Mouse (Mus musculus) mammary gland, adult 2 months (tissue): ENCODE results near the gene Gm49403. TPM values are rescaled to one million over a fixed set of nuclear protein-coding genes. Genes with fewer than 3 reads are reported as not detected.

Source experiments
- polyA plus RNA-seq: library from polyadenylated mRNA; depleted of rRNA; stranded (reverse); fragments of >200 nt; gene quantifications from 2 replicates; pipeline ENCODE4 v1.2.3, GENCODE M21; 2012; ENCODE audit warnings: low replicate concordance; rRNA removed

Gm49403 gene
- polyA plus RNA-seq, result not detected in 2 replicates

DNA sequence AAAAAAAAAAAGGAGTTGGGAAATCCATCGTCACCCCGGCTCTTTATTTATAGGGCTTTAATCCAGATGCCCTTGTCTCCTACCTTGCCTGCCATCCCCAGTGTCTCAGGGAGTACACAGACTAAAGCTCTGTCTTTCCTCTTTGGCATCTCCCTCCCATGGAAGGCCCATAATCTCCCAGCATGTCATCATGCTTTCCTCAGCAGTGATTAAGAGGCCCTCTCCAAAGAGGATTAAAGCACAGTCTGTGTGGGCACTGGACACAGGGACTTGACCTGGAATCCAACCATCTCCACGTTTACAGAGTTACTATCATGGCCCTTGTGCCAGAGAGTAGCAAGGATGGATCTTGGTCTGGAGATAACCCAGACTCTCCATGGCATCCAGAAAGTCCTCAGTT, at the start of gene Gm49403, which contains the start of gene Lbhd1:
Gene Gm49403, plus strand, starts transcription at position 315 of the 400 bp plus-strand sequence.
Gene Lbhd1, plus strand, starts transcription at position 117 of the 400 bp plus-strand sequence.

DNA sequence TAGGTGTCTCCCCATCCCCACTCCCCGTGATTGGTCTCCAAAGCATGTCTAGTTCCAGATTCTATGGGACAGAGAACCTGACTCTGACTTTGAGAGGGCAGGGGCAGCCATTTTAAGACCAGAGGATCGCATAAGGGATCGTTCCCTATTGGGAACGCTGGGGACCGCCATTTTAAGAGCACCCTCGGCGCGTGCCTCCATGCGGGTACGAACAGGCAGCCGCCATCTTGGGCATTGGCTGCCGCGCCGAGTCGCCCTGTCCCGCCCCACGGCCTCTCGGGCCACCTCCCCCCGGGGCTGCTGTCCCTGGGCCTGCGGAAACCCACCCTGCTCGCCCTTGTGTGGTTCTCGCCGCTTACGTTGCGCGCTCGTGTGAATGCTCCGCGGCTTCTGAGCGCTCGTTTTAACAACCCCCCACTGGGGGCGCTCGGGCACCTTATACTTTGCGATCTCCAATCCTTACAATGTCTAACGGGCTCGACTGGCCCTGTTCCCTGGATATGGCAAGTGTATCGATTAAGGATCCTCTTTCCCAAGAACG, 46.4 kb upstream of the Gm49403 start, which contains the start of gene Bscl2:
Gene Bscl2, plus strand, starts transcription at position 217 of the 541 bp plus-strand sequence.

DNA sequence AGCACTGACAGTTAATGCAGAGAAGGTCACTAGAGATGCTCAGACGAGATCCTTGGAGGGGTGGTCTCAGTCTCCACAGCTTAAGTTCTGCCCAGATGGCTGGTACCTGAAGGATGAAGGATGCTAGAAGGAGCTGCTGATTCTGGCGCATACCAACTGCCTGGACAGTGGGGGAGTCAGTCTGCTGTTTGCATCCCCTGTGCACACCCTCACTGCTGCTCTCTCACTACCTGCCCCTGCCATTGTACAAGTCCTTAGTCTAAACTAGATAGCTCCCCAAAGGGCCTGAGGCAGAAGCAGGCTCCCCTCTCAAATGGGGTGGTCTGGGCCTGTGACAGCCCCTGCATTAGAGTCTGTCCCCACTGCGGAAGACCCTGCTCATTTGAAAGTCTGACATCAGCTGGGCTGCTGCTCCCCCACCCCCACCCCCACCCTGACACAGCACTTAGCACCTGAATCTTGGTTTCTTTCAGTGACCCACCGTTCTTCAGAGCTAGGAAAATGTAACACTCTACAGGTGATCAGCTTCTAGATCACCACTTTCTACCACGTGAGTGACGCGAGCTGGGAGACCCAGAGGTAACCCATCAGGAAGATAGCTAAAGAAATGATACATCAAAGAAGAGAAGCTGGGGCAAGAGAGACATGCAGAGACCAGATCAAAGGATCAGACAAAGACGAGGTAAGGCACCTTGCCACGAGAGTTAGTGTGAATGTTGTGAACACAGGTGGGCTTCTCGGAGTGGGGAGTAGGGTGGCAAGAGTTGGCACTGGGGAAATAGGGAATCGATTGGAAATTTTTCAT, 44.4 kb upstream of the Gm49403 start, which contains the start of gene Gng3:
Gene Gng3, minus strand, starts transcription at position 92 of the 805 bp plus-strand sequence.

DNA sequence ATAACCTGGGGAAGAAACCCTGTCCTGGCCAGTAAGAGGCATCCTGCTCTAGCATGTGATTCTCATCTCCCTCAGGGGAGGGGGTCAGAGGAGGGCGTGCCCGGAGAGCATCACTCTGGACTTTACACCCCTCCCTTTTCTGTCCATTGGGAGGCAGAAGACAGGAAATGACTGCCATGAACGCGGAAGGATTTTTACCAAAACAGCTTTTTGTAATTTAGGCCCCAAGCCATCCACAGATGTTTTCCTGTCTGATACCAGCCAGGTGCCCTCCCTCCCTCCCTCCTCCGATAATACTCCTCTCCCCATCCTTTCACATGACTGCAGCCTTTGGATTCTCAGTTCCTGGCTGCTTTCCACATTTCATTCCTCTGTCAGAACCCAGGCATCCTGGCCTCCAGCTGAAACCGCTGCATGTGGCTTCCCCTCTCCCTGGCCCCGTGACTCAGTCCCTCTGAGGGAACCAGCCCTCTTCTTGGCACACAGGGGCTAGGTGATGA, 33.3 kb upstream of the Gm49403 start, which contains the start of gene Lrrn4cl:
Gene Lrrn4cl, plus strand, starts transcription at position 367 of the 500 bp plus-strand sequence.

DNA sequence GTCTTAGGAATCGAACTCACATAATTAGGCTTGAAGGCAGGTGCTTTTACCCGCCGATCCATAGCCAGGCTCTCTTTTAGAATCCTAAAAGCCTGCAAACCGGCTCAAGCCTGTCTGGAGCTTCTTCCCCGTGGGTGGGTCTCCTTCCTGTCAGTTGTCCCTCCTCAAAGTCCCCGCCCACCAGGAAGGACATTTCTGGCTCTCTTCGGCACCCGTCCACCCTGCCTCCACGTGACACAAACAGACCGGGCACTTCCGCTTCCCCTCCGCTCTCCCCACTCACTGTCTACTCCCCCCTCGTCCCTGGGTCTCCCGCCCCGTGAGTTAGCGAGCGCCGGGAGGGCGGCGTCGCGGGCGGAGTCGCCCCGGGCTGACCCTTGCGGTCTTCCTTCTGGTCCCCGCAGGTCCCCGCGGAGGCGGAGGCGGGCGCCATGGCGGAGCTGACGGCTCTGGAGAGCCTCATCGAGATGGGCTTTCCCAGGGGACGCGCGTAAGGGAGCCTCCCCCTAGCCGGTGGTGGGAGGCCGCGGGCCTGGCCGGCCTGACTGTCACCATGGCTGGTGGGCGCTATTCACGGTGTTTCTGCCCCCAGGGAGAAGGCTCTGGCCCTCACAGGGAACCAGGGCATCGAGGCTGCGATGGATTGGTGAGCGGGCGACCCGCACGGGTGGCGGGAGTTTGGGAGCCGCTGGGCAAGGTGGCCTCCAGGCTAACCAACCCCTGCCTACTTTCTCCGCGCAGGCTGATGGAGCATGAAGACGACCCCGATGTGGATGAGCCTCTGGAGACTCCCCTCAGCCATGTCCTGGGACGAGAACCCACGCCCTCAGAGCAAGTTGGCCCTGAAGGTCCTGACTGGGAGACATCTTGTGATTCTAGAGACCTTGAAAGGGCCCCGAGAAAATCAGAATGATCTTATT, 12.2 kb upstream of the Gm49403 start, which contains the start of gene Ubxn1:
Gene Ubxn1, plus strand, starts transcription at position 230 of the 920 bp plus-strand sequence.

DNA sequence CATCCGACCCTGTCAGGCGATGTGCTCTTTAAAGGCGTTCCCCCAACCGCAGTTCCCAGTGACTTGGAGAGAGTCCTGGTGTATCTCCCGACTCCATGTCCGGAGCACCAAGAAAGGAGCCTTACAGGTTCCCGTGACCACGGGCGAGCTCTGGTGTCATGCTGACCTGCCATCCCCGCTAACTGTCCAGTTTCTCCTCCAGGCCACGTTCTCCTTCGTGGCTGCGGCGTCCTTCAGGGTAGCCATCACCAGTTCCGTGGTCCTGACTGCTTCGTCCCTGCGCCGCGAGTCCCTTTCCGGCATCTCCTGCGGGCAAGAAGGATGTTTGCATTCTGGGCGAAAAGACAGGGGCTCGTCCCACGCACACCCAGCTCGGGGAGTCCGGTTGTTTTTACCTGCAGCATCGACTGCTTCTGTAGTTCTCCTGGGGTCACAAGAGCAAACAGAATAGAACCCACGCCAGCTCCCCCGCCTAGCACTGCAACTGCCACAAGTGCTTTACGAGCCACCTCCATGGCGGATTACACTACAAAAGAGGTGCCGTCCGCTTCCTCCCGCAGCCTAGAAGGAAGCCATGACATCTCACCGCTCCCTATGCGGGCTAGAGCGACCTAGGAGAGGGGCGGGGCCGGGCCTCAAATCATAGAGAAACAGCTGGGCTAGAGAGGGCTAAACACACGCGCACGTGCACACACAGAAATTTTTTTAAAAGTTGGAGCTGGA, 3.3 kb upstream of the Gm49403 start, which contains the start of gene Uqcc3:
Gene Uqcc3, minus strand, starts transcription at position 613 of the 723 bp plus-strand sequence.

DNA sequence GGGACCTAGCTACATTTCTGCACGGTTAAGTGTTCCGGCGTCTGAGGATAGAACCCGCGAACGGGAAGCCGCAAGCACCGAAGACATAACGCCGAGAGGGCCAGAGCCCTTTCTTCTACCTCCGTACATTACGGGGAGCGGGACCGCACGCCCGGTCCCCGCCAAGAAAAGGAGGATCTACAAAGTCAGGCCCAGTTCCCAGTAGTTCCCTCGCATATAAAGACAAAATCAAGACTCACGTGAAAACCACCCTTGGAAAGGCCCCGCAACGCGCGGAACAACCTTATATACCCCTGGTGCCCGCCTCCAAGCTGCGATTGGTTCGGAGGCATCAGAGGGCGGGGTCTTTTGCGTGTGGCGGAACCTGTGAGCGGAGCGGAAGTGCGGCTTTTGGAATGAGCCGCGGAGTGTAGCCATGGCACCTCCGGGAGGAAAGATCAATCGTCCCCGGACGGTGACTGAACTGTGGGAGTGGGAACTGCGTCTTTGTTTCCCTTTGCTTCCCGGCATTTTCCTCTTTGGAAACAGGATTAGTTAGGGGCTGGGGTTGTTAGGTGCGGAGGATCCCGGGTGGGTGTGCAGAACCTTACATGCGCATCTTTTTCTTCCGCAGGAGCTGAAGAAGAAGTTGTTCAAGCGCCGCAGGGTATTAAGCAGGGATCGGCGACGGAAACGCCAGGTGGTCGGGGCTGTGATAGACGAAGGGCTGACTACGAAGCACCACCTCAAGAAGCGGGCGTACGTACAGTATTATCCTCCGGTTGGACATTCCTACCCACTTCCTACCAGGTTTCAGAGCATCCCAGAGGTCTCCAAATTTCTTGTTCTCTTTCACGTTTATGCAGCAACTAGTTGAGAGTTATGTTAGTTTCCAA, 5.0 kb downstream of the Gm49403 start, which contains the start of the genes 1810009A15Rik and Gm49416:
Gene 1810009A15Rik, plus strand, starts transcription at position 343 of the 875 bp plus-strand sequence.
Gene Gm49416, plus strand, starts transcription at position 416 of the 875 bp plus-strand sequence.

DNA sequence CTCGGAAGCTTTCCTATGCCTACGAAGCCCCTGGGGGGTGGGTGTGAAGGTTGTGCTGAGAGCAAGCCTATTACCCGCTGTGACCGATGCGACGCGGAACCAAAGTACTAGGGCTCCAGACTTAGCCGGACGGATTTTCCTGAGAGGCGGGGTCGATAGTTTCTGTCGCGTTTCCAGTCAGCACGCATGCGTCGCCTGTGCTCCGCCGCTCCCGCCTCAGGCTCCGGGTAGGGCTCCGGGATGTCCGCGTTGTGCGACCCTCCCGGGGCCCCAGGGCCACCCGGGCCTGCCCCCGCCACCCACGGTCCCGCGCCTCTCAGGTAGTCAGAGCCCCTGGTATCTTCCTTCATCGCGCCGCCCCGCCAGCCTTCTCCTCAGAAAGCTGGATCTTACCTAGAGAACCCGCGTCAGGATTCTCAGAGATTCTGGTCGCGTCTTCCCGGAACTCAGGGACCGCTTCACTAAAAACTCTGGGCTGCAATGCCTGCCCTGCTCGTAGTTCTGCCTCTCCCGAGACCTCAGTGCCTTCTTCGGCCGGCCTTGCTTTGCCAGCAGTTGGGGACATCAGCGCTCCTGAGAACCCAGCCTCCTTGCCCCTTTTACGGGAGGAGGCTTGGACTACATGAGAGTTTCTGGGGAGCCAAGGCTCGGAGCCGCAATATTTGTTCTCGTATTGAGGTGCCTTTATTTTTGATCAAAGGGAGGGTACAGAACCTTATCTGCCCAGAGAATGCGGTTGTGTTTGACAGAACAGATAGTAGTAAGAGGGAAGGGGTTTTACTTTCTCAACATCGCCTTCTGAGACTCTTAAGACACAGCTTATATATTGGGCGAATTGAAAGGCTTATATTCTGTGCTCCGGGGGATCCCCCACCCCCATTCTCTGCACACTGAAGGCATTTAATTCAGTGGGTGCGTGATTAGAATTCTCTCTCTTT, 9.4 kb downstream of the Gm49403 start, which contains the start of gene Ints5:
Gene Ints5, plus strand, starts transcription at position 177 of the 938 bp plus-strand sequence.

DNA sequence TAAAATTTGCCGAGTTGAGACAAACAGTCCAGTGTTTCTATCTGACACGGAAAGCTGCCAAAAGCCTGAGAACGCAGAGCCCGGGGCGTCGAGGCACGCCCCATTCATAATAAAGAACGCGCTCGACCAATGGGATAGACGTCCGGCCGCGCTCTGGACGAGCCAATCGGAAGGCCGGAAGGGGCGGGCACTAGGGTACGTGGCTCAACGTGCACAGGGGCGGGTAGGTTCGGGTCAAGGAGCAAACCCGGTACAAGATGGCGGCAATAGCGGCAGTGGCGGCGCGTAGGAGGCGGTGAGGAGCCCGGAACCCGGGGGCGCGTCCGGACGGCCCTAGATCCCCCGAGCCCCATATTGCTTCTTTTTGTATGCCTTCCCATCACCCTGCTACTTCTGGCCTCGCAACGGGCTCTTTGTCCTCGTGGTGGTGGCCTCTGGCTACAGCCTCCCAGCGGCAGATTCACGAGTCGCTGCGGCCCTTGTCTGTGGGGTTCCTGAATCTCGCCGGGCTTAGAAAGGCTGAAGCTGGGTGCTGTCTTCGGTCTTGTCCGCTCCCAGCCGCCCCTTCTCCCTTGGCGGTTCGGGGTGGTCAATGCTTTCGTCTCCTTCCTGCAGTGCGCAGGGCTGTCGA, 14.2 kb downstream of the Gm49403 start, which contains the start of gene Ganab:
Gene Ganab, plus strand, starts transcription at position 207 of the 631 bp plus-strand sequence.

DNA sequence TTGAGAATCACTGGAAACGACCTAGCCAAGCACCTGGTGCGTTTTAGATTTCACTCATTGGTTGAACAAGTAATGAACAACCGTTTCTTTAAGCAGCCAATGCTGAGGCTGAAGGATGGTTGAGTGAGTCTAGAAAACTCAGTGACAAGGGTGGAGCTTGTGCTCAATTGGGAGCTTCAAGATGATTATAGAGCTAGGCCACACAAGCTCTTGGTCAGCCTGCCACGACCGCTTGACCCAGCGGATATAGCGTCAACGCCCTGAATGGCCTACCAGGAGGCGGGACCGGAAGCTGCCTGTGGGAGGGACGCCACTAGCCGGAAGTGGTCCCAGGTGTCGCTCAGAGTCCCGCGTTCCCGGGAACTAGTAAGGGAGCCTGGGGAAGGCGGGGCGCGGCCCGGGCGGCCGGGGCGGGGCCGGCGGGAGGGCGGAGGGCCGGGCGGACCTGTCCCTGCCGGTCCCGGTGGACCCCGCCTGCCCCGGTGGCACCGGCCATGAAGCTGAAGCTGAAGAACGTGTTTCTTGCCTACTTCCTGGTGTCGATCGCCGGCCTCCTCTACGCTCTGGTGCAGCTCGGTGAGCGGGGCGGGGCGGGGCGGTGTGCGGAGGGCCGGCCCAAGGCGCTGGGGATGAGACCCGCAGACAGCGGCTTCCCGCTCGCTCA, 36.5 kb downstream of the Gm49403 start, which contains the start of gene B3gat3:
Gene B3gat3, plus strand, starts transcription at position 302 of the 664 bp plus-strand sequence.

DNA sequence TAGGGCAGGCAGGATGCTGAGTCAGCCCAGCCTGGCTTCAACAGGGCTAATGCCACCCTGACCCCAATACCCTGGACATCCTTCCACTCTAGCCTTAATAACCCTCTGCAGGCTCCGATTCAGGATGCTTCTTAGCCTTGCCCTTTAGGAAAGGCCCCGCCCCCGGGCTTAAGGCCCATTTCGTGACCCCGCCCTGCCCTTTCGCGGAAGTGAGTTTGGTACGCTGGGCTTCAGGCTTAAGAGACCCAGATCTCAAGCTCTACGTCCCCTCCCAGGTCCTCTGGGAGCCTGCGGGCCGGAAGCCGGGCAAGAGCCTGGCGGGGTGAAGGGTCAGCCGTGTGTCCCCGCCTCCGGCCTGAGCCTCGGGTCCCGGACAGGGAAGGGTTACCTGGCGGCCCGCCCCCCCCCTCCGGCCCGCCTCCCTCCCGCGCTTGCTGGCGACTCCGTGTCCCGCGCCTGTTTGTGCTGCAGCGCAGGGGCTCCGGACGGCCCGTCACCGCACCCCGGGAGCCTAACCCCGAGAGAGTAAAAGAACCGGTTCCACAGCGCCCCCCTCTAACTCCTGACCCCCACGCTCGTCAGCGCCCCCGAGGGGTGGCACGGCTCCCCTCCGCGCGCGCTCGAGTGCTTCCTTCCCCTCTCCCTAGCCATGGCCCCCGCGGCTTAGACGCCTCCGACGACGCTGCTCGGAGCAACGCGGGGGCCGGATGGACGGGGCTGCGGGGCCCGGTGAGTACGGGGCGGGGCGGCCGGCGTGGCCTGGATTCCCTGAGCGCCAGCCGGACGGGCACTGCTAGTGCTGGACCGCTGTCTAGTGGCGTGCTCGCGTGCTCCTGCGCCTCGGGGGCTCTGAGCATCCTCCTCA, 45.7 kb downstream of the Gm49403 start, which contains the start of the genes Rom1 and Eml3:
Gene Rom1, minus strand, starts transcription at position 133 of the 865 bp plus-strand sequence.
Gene Eml3, plus strand, starts transcription at position 329 of the 865 bp plus-strand sequence.

Other genes starting within 250 kb of the Gm49403 start
- gene Chrm1, start 220.1 kb upstream of the Gm49403 start, polyA plus RNA-seq, result 3.0 and 3.4 TPM in 2 replicates
- gene Slc3a2, start 160.6 kb upstream of the Gm49403 start, polyA plus RNA-seq, result 156 and 200 TPM in 2 replicates
- gene Wdr74, start 148.1 kb upstream of the Gm49403 start, polyA plus RNA-seq, result 25.6 and 42.9 TPM in 2 replicates
- not detected in 2 replicates for gene 1700092M07Rik, start 143.2 kb upstream of the Gm49403 start, polyA plus RNA-seq
- 73.4 and 84.9 TPM in 2 replicates for gene Stx5a, start 142.5 kb upstream of the Gm49403 start, polyA plus RNA-seq
- gene Nxf1, start 126.9 kb upstream of the Gm49403 start, polyA plus RNA-seq, result 75.3 and 140 TPM in 2 replicates
- gene Tmem223, start 112.9 kb upstream of the Gm49403 start, polyA plus RNA-seq, result 300 and 304 TPM in 2 replicates
- 133 and 165 TPM in 2 replicates for gene Tmem179b, start 109.5 kb upstream of the Gm49403 start, polyA plus RNA-seq
- 15.2 and 17.4 TPM in 2 replicates for gene Taf6l, start 97.5 kb upstream of the Gm49403 start, polyA plus RNA-seq
- 30.3 and 61.5 TPM in 2 replicates for gene Polr2g, start 85.4 kb upstream of the Gm49403 start, polyA plus RNA-seq
- gene Zbtb3, start 81.4 kb upstream of the Gm49403 start, polyA plus RNA-seq, result 2.4 and 3.2 TPM in 2 replicates
- gene Ttc9c, start 64.6 kb upstream of the Gm49403 start, polyA plus RNA-seq, result 10.7 and 20.5 TPM in 2 replicates
- gene Hnrnpul2, start 63.9 kb upstream of the Gm49403 start, polyA plus RNA-seq, result 13.8 and 14.4 TPM in 2 replicates
- not detected in 2 replicates for gene AC129217.1, start 54.2 kb upstream of the Gm49403 start, polyA plus RNA-seq
- 568 and 621 TPM in 2 replicates for gene Bscl2, start 46.5 kb upstream of the Gm49403 start, polyA plus RNA-seq
- gene Gng3, start 44.7 kb upstream of the Gm49403 start, polyA plus RNA-seq, result 0.34 and 0.65 TPM in 2 replicates
- gene Lrrn4cl, start 33.2 kb upstream of the Gm49403 start, polyA plus RNA-seq, result 14.0 and 20.9 TPM in 2 replicates
- 98.5 and 113 TPM in 2 replicates for gene Ubxn1, start 12.4 kb upstream of the Gm49403 start, polyA plus RNA-seq
- 24.0 and 25.0 TPM in 2 replicates for gene Uqcc3, start 3.0 kb upstream of the Gm49403 start, polyA plus RNA-seq
- 1.1 and 3.0 TPM in 2 replicates for gene Lbhd1, start 198 bp upstream of the Gm49403 start, polyA plus RNA-seq
- gene 1810009A15Rik, start 4.9 kb downstream of the Gm49403 start, polyA plus RNA-seq, result 9.6 and 10.3 TPM in 2 replicates
- gene Gm49416, start 5.0 kb downstream of the Gm49403 start, polyA plus RNA-seq, result not detected in 2 replicates
- 28.9 and 29.0 TPM in 2 replicates for gene Ints5, start 9.1 kb downstream of the Gm49403 start, polyA plus RNA-seq
- 97.1 and 165 TPM in 2 replicates for gene Ganab, start 14.1 kb downstream of the Gm49403 start, polyA plus RNA-seq
- gene B3gat3, start 36.4 kb downstream of the Gm49403 start, polyA plus RNA-seq, result 79.0 and 149 TPM in 2 replicates
- 15.7 and 17.6 TPM in 2 replicates for gene Rom1, start 45.4 kb downstream of the Gm49403 start, polyA plus RNA-seq
- gene Eml3, start 45.6 kb downstream of the Gm49403 start, polyA plus RNA-seq, result 70.7 and 78.1 TPM in 2 replicates
- gene Mta2, start 57.9 kb downstream of the Gm49403 start, polyA plus RNA-seq, result 17.1 and 24.8 TPM in 2 replicates
- 20.2 and 22.1 TPM in 2 replicates for gene Tut1, start 69.9 kb downstream of the Gm49403 start, polyA plus RNA-seq
- gene Eef1g, start 83.1 kb downstream of the Gm49403 start, polyA plus RNA-seq, result 173 and 301 TPM in 2 replicates
- gene Ahnak, start 105.4 kb downstream of the Gm49403 start, polyA plus RNA-seq, result 27.4 and 46.3 TPM in 2 replicates
- 32.8 and 35.9 TPM in 2 replicates for gene Scgb1a1, start 204.0 kb downstream of the Gm49403 start, polyA plus RNA-seq